Mouse (Mus musculus) urinary bladder, postnatal 36 days (tissue): Measurements from ENCODE around the gene Rhoc.
A peak's percentile ranks its signal among the peaks of the same experiment; 100 is the strongest.
"Not testable (repeated sequence)": the region's sequence is repeated elsewhere in the genome, so short reads cannot be mapped to it uniquely, and the experiment has no call there.

Source experiments
- DNase-seq, 2 experiments: peaks; one replicate each; pipeline ENCODE4 v3.0.0; 2022; ENCODE audit warnings: low spot score in 2 of 2, mixed read lengths in 1 of 2

Gene Rhoc

GRCm38 (mm10) chr3:104785284-104785683, 2.9 kb upstream of the Rhoc start:
- DNase-seq: no peak

- DNase-seq: peak; percentile 71 to 84
These were observed 561 bp downstream of the Rhoc start for GRCm38 (mm10) chr3:104788561-104789311.

- no peak for DNase-seq
These were observed 1.1 kb downstream of the Rhoc start for GRCm38 (mm10) chr3:104789312-104789605.

GRCm38 (mm10) chr3:104789822-104790221, 1.6 kb downstream of the Rhoc start:
- DNase-seq: peak in 1 of 2 experiments; percentile 50

GRCm38 (mm10) chr3:104790401-104790937, 2.3 kb downstream of the Rhoc start:
- DNase-seq: no peak

GRCm38 (mm10) chr3:104791017-104791416, 2.8 kb downstream of the Rhoc start:
- DNase-seq: no peak

- DNase-seq: no peak
These were observed 3.5 kb downstream of the Rhoc start for GRCm38 (mm10) chr3:104791671-104792070.

GRCm38 (mm10) chr3:104792360-104793270, 4.4 kb downstream of the Rhoc start:
- DNase-seq: no peak

GRCm38 (mm10) chr3:104793871-104794828, 6.0 kb downstream of the Rhoc start:
- DNase-seq: peak; percentile 76 to 88

GRCm38 (mm10) chr3:104794953-104795470, 6.8 kb downstream of the Rhoc start:
- no peak for DNase-seq

- no peak for DNase-seq
These were observed 7.6 kb downstream of the Rhoc start for GRCm38 (mm10) chr3:104795661-104796340.

- no peak for DNase-seq
These were observed 8.4 kb downstream of the Rhoc start for GRCm38 (mm10) chr3:104796430-104797082.

GRCm38 (mm10) chr3:104800681-104801080, 12.5 kb downstream of the Rhoc start:
- no peak for DNase-seq

- no peak for DNase-seq
These were observed 13.3 kb downstream of the Rhoc start for GRCm38 (mm10) chr3:104801481-104801880.

- no peak for DNase-seq
These were observed 16.1 kb downstream of the Rhoc start for GRCm38 (mm10) chr3:104804312-104804711.

- no peak for DNase-seq
These were observed 17.4 kb downstream of the Rhoc start for GRCm38 (mm10) chr3:104805539-104805938.

GRCm38 (mm10) chr3:104811752-104812151, 23.6 kb downstream of the Rhoc start:
- no peak for DNase-seq

GRCm38 (mm10) chr3:104812254-104812653, 24.1 kb downstream of the Rhoc start:
- DNase-seq: no peak

- not testable (repeated sequence) for DNase-seq
These were observed 25.1 kb downstream of the Rhoc start for GRCm38 (mm10) chr3:104813227-104813626.

- no peak for DNase-seq
These were observed 26.6 kb downstream of the Rhoc start for GRCm38 (mm10) chr3:104814746-104815145.
